Mouse (Mus musculus) brain, embryonic 14.5 days (tissue): ENCODE data around the gene Dmrtc2.

Source experiments
- CTCF ChIP-seq: fragments of 200-500 bp; IDR thresholded peaks from 2 replicates; pipeline ENCODE4 v1.5.1; 2012; ENCODE audit warnings: inconsistent platforms, mild to moderate bottlenecking, moderate library complexity, borderline replicate concordance; ENCODE audit not compliant: insufficient read depth, insufficient read length; ENCODE audit errors: extremely low read depth
- POLR2A ChIP-seq: fragments of 200-500 bp; IDR thresholded peaks from 2 replicates; pipeline ENCODE4 v1.6.1; 2012; ENCODE audit warnings: mild to moderate bottlenecking, inconsistent platforms, borderline replicate concordance; ENCODE audit not compliant: poor library complexity, insufficient read depth, insufficient read length, severe bottlenecking; ENCODE audit errors: extremely low read depth

DNA sequence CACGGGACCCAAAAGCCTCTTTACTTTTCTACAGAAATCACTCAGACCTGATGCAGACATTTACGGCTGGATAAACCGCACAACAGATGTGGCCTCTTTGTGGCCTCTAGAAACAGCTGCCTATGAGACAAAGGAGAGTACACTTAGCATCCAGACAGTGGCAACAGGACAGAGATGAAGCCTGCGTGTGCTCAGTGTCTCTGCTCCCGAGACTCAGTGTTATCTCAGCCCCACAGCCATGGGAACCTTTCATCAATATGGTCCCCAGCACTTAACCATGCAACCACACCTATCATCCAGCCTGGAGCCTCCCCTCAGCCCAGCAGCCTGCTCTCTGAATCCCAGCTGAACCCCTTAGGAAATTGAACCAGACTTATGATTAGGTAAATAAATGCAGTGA, 10.6 kb upstream of the Dmrtc2 start:
- TF ChIP-seq POLR2A = no peak
- TF ChIP-seq CTCF = no peak
